12 mouse cellular contexts compared by ENCODE assay signal in the genomic region with DNA sequence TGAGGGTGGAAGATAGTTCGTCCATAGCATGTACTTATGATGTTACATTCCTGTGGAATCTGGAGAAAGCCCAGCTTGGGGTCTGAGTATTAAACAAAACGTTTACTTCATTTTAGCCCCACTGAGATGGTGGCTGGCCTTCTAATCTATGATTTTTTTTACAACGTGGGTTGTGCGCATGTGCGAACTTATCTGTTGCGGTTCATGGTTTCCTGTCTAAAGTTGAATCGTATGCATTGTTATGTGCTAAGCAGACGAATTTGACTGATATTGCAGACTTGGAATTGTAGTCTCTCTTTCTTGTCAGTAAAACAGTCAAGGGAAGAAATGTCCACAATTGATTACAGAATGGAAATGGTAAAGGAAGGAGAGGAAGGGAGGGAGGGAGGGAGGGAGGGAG. TPM values are rescaled to one million over a fixed set of nuclear protein-coding genes. Genes with fewer than 3 reads are reported as not detected.
DNase-seq lines count a peak whose midpoint lies in the region; ATAC-seq and TF ChIP-seq lines count a peak whose summit lies in the region.
"Had no signal": no experiment of that assay in that cellular context is flagged by ENCODE, and none has a peak within 500 bp of the region (broad histone marks: within the 10 kb centered on the region; RNA-seq: fewer than 3 reads in every experiment).

No protein-coding gene starts in this region.

- DNase-seq in thymus, adult 2 months = peak; percentile 24
- DNase-seq in thymus, adult 18-20 months = no peak
- no peak for DNase-seq in layer of hippocampus, adult 11-12 months (ENCODE audit: low spot score)
- no peak for DNase-seq in forebrain, embryonic 14.5 days (ENCODE audit: low spot score)
- DNase-seq: cerebellum, postnatal 10 days; kidney, postnatal 14 days had no signal

- no peaks in the 10 kb centered on the region for H3K36me3 ChIP-seq in thymus, adult 2 months (ENCODE audit: control insufficient read depth, insufficient read depth, low read length)
- H3K36me3 ChIP-seq in intestine, embryonic 15.5 days = no peaks in the 10 kb centered on the region
- peaks cover 9% of the 10 kb centered on the region; the same call in 1 of the 2 replicates for H3K36me3 ChIP-seq in forebrain, embryonic 15.5 days
- H3K36me3 ChIP-seq in forebrain, embryonic 14.5 days (ENCODE audit: control insufficient read depth, insufficient read depth, low read length) = no peaks in the 10 kb centered on the region

- TF ChIP-seq POLR2A in thymus, adult 2 months (IDR thresholded peaks at IDR 0.05; ENCODE audit: control insufficient read depth, extremely low read depth, insufficient read depth, low read length, poor library complexity) = no peak
- no peak for TF ChIP-seq POLR2A in embryonic fibroblast, embryonic 13.5 days (IDR thresholded peaks at IDR 0.05; ENCODE audit: low read depth, low read length)

- H3K9ac ChIP-seq in intestine, embryonic 15.5 days = no peak overlapping the region
- no peak overlapping the region for H3K9ac ChIP-seq in forebrain, embryonic 15.5 days (replicated peaks)
- H3K9ac ChIP-seq in forebrain, embryonic 14.5 days (ENCODE audit: low read length) = no peak overlapping the region
- H3K9ac ChIP-seq: embryonic facial prominence, embryonic 15.5 days had no signal

- H3K4me3 ChIP-seq in thymus, adult 2 months (ENCODE audit: control insufficient read depth, insufficient read depth, low read length) = no peak overlapping the region
- no peak overlapping the region for H3K4me3 ChIP-seq in embryonic fibroblast, embryonic 13.5 days (ENCODE audit: insufficient read depth, low read length)
- H3K4me3 ChIP-seq in intestine, embryonic 15.5 days (replicated peaks) = no peak overlapping the region
- no peak overlapping the region for H3K4me3 ChIP-seq in forebrain, embryonic 15.5 days
- H3K4me3 ChIP-seq in forebrain, embryonic 14.5 days (ENCODE audit: low read depth, low read length) = no peak overlapping the region
- H3K4me3 ChIP-seq: embryonic facial prominence, embryonic 15.5 days; heart, adult 2 months had no signal

- H3K4me1 ChIP-seq in thymus, adult 2 months (replicated peaks; ENCODE audit: control insufficient read depth, insufficient read depth, low read length) = peaks cover 11% of the 10 kb centered on the region
- H3K4me1 ChIP-seq in embryonic fibroblast, embryonic 13.5 days (ENCODE audit: control insufficient read depth, insufficient read depth, low read length) = 0 out of 2 replicates have a peak, but pooled peaks cover 2% of the 10 kb centered on the region
- H3K4me1 ChIP-seq in intestine, embryonic 15.5 days (replicated peaks) = no peaks in the 10 kb centered on the region
- no peaks in the 10 kb centered on the region for H3K4me1 ChIP-seq in forebrain, embryonic 15.5 days
- H3K4me1 ChIP-seq in forebrain, embryonic 14.5 days (ENCODE audit: control insufficient read depth, insufficient read depth, low read length) = no peaks in the 10 kb centered on the region
- H3K4me1 ChIP-seq: embryonic facial prominence, embryonic 15.5 days had no signal

- H3K27me3 ChIP-seq in thymus, adult 2 months (ENCODE audit: control insufficient read depth, insufficient read depth, low read length) = no peaks in the 10 kb centered on the region
- no peaks in the 10 kb centered on the region for H3K27me3 ChIP-seq in intestine, embryonic 15.5 days (replicated peaks)
- H3K27me3 ChIP-seq in forebrain, embryonic 15.5 days = no peaks in the 10 kb centered on the region
- no peaks in the 10 kb centered on the region for H3K27me3 ChIP-seq in forebrain, embryonic 14.5 days (replicated peaks; ENCODE audit: control insufficient read depth, insufficient read depth, low read length)
- H3K27me3 ChIP-seq: embryonic facial prominence, embryonic 15.5 days had no signal

- H3K27ac ChIP-seq in thymus, adult 2 months (ENCODE audit: control insufficient read depth, insufficient read depth, low read length) = no peak overlapping the region
- H3K27ac ChIP-seq in embryonic fibroblast, embryonic 13.5 days (ENCODE audit: insufficient read depth, low read length) = peak overlapping the region; percentile 45; the same call in 1 of the 2 replicates
- H3K27ac ChIP-seq in intestine, embryonic 15.5 days = no peak overlapping the region
- H3K27ac ChIP-seq in forebrain, embryonic 15.5 days (replicated peaks) = no peak overlapping the region
- no peak overlapping the region for H3K27ac ChIP-seq in forebrain, embryonic 14.5 days (ENCODE audit: low read depth, low read length)
- H3K27ac ChIP-seq: embryonic facial prominence, embryonic 15.5 days; heart, adult 2 months had no signal

- H3K9me3 ChIP-seq in intestine, embryonic 15.5 days = no peaks in the 10 kb centered on the region
- H3K9me3 ChIP-seq in forebrain, embryonic 15.5 days = no peaks in the 10 kb centered on the region
- no peaks in the 10 kb centered on the region for H3K9me3 ChIP-seq in forebrain, embryonic 14.5 days (replicated peaks; ENCODE audit: control insufficient read depth, low read length)
- H3K9me3 ChIP-seq: embryonic facial prominence, embryonic 15.5 days had no signal

- WGBS in thymus, adult 2 months = 37% methylated on average over 8 of the region's 8 CpGs
- 87% methylated on average over 8 of the region's 8 CpGs for WGBS in intestine, embryonic 15.5 days
- WGBS in forebrain, embryonic 15.5 days = 87% methylated on average over 8 of the region's 8 CpGs
- 95% methylated on average over 8 of the region's 8 CpGs for WGBS in forebrain, embryonic 14.5 days

- no peak overlapping the region for H3K4me2 ChIP-seq in intestine, embryonic 15.5 days (replicated peaks)
- H3K4me2 ChIP-seq in forebrain, embryonic 15.5 days (replicated peaks) = no peak overlapping the region
- no peak overlapping the region for H3K4me2 ChIP-seq in forebrain, embryonic 14.5 days (ENCODE audit: low read length)
- H3K4me2 ChIP-seq: embryonic facial prominence, embryonic 15.5 days had no signal

- TF ChIP-seq CTCF in thymus, adult 2 months (IDR thresholded peaks at IDR 0.05; ENCODE audit: borderline replicate concordance, control insufficient read depth, extremely low read depth, insufficient read depth, low read length, poor library complexity) = no peak
- TF ChIP-seq CTCF in embryonic fibroblast, embryonic 13.5 days (IDR thresholded peaks at IDR 0.05; ENCODE audit: borderline replicate concordance, insufficient read depth, low read length) = no peak

- peak; percentile 60 for ATAC-seq in megakaryocyte progenitor cell, adult 5-6 weeks (replicated peaks; ENCODE audit: poor library complexity)
- no peak for ATAC-seq in intestine, embryonic 15.5 days
- no peak for ATAC-seq in forebrain, embryonic 15.5 days (replicated peaks)
- ATAC-seq in forebrain, embryonic 14.5 days = no peak

RNA-seq across cellular contexts. Expression of gene Gfpt2, which starts 17.9 kb away (rescaled TPM):
- polyA plus RNA-seq in thymus, adult 2 months (2012; rRNA removed) = 2.8 and 4.4 TPM in 2 replicates
- 13.9 and 14.5 TPM in 2 replicates for polyA plus RNA-seq in embryonic fibroblast, embryonic 13.5 days (2011; ENCODE audit: insufficient read length, low read depth, missing spikeins)
- total RNA-seq in megakaryocyte progenitor cell, adult 5-6 weeks (2015) = 0.24 and 0.39 TPM in 2 replicates
- total RNA-seq in megakaryocyte progenitor cell, adult 5-6 weeks (2017) = 0.37 TPM in 1 of 2 replicates, not detected in the other
- polyA plus RNA-seq in intestine, embryonic 15.5 days (2015; fragmentation: Nextera tagmentation; extraction: Ambion mirVana) = 6.5 and 6.7 TPM in 2 replicates
- 9.3 and 11.1 TPM in 2 replicates for polyA plus RNA-seq in forebrain, embryonic 15.5 days (2015; fragmentation: Nextera tagmentation; extraction: Ambion mirVana)
- 6.0 and 8.3 TPM in 2 replicates for polyA plus RNA-seq in forebrain, embryonic 14.5 days (2014; fragmentation: Nextera tagmentation; extraction: Ambion mirVana)

RNA-seq across cellular contexts. Expression of gene Mapk9, which starts 34.7 kb away (rescaled TPM):
- polyA plus RNA-seq in thymus, adult 2 months (2012; rRNA removed) = 30.1 and 34.9 TPM in 2 replicates
- polyA plus RNA-seq in embryonic fibroblast, embryonic 13.5 days (2011; ENCODE audit: insufficient read length, low read depth, missing spikeins) = 62.5 and 68.5 TPM in 2 replicates
- 32.9 and 40.2 TPM in 2 replicates for total RNA-seq in megakaryocyte progenitor cell, adult 5-6 weeks (2015)
- 31.1 and 56.3 TPM in 2 replicates for total RNA-seq in megakaryocyte progenitor cell, adult 5-6 weeks (2017)
- 29.9 and 32.1 TPM in 2 replicates for polyA plus RNA-seq in intestine, embryonic 15.5 days (2015; fragmentation: Nextera tagmentation; extraction: Ambion mirVana)
- 46.8 and 47.2 TPM in 2 replicates for polyA plus RNA-seq in forebrain, embryonic 15.5 days (2015; fragmentation: Nextera tagmentation; extraction: Ambion mirVana)
- 43.6 and 49.1 TPM in 2 replicates for polyA plus RNA-seq in forebrain, embryonic 14.5 days (2014; fragmentation: Nextera tagmentation; extraction: Ambion mirVana)
